Mouse (Mus musculus) MN1 (cell line): ENCODE data around the gene Gm11127.
"Not testable (repeated sequence)": the region's sequence is repeated elsewhere in the genome, so short reads cannot be mapped to it uniquely, and the experiment has no call there.

Experiments
- DNase-seq: peaks from one replicate; pipeline ENCODE4 v3.0.0-alpha.2; 2016; ENCODE audit warnings: low spot score

The Gm11127 gene

GRCm38 (mm10) chr17:36031583-36032331 is 26.4 kb downstream of the Gm11127 start:
- not testable (repeated sequence) for DNase-seq

DNA sequence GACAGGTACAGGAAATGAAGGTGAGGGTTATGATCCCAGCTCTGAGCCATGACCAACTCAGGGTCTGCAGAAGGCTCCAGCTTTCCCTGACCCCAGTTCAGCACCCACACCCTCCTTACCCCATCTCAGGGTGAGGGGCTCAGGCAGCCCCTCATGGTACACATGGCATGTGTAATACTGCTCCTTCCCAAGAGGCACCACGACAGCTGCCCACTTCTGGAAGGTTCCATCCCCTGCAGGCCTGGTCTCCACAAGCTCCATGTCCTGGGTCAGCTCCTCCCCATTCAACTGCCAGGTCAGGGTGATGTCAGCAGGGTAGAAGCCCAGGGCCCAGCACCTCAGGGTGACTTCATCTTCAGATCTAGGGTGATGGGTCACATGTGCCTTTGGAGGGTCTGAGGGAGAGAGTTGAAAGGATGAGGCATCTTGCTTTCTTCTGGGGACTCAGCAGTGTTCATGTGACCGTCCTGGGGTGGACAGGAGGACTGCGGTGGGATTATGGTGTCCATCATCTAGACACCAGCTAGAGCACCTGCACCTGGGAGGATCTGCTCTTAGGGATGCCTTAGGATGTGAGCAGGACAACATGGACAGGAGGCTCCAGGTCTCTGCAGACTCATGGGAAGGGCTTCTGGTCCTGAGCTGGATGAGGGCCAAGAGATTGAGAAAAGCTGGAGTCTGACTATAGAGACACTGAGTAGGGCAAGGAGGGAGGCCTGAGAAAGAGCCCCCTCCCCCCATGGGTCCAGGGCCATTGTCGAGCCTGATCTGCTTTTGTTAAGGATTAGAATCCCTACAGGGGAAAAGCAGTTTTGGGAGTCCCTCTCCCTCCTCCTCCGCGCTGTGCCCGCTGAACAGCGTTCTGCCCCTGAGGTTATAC is 27.2 kb downstream of the Gm11127 start:
- DNase-seq: not testable (repeated sequence)

DNA sequence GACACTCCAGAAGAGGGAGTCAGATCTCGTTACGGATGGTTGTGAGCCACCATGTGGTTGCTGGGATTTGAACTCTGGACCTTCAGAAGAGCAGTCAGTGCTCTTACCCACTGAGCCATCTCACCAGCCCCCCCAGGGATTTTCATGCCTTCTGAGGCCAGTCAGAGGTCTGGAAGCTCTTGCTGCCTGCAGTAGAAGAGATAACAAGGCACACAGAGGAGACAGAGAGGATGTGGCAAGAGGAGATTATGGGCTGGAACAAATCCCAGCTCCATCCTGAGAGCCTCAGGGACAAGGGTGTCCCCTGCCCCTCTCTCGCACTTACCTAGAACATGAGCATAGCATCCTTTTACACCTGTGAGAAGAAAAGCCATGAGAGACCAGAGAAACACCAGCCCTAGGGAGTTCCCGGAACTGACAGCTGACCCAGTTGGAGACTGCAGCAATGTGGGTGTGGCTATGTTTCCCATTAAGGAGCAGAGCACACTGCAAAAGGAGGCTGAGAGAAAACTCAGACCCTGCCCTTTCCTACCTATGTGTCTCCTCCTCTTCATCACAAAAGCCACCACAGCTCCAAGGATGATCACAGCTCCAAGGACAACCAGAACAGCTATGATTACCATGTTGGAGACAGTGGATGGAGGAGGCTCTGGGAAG is 28.0 kb downstream of the Gm11127 start:
- not testable (repeated sequence) for DNase-seq

DNA sequence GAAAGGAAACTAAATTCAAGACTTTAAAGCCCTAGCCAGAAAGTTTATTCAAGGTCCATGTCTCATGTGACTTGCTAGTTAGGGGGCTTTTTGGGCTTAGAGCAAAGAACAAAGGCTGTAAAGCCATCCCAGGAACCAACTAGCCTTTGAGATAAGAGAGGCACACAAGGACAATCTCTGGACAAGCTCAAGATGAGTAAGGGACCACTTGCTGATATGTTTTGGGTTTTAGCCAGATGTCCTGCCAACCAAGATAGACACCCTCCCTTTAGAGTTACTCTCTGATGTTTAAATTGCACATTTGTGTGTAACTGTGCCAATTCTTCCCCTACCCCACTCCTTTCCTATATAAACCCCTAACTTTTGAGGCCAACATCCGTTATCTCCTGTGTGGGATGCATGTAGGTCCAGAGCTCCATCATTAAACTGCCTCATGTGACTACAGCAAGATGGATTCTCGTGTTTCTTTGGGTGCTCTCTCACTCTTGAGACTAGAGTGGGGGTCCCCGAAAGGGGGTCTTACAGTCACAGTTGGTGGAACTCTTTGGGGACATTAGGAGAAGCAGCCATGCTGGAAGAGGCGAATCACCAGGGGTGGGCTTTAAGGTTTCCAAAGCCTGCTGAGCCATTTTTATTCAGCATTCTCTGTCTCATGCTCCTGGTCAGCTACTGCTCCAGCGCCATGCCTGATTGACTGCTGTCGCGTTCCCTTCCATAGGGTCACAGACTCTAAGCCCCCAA is 29.1 kb downstream of the Gm11127 start:
- no peak for DNase-seq

DNA sequence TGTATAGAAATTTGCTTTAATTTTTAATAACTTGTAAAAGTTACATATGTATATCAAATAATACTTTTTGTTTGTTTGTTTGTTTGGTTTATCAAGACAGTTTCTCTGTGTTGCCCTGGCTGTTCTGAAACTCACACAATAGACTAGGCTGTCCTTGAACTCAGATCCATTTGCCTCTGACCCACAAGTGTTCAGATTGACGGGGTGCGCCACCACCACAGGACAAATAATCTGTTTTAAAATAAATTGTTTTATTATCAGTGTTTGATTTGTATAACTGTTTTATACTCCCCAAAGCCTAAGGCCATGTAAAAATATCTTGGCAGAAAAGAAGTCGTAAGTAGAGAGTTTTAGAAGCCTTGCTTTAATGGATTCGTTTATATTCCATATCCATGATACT is 30.5 kb downstream of the Gm11127 start:
- no peak for DNase-seq

- no peak for DNase-seq
These were observed 32.3 kb downstream of the Gm11127 start for GRCm38 (mm10) chr17:36025901-36026300.

DNA sequence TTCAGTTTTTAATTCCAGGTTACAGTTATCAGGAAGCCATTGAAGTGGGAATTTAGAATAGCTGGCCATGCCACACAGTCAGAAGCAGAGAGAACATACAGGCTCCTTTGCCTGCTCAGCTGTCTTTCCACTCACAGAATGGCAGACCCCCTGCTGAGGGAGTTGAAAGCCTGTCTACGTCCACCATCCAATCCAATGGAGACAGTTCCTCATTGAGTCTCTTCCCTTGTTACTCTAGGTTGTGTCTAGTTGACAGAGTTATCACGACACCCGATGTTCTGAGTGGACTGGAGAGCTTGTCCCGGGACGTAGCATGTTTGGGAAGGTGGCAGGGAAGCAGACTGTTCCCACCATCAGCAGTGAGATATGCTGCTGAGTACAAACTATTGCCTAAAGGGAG is 33.0 kb downstream of the Gm11127 start:
- no peak for DNase-seq

- DNase-seq: peak; percentile 49
These were observed 34.2 kb downstream of the Gm11127 start for GRCm38 (mm10) chr17:36023710-36024654.

GRCm38 (mm10) chr17:36022922-36023321 is 35.2 kb downstream of the Gm11127 start:
- DNase-seq: peak; percentile 5

DNA sequence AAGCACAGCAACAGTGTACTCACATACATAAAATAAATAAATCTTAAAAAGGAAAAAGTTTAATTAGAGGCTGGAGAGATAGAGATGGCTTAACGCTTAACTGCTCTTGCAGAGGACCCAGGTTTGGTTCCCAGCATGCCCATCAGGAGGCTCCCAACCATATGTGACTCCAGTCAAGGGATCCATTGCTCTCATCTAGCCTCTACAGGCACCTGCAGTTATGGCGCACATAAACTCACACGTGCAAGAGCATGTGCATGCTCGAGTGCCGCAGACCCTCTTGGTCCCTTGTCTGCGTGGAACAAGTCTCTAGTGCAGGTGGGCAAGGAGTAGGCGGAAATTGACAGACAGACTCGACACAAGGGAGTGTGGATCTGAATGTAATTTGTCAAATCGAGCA is 36.1 kb downstream of the Gm11127 start:
- no peak for DNase-seq

DNA sequence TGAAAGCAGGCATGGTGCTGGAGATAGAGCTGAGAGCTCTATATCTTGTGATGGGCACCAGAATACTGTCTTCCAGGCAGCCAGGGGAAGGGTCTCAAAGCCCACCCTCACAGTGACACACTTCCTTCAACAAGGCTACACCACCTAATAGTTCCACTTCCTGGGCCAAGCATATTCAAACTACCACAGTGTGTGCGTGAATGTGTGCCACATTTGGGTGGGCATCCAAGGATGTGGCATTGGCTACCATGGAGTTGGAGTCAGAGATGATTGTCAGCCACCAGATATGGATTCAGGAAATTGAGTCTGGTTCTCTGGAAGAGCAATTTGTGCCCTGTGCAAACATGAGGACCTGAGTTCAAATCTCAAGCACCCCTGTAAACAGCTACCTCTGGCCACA is 36.9 kb downstream of the Gm11127 start:
- DNase-seq: no peak

GRCm38 (mm10) chr17:36020191-36021073 is 37.7 kb downstream of the Gm11127 start, which contains the start of gene H2-T24:
Gene H2-T24 (minus strand): TSS chr17:36020560.
- no peak for DNase-seq

- no peak for DNase-seq
These were observed 38.7 kb downstream of the Gm11127 start for GRCm38 (mm10) chr17:36019519-36019918.

DNA sequence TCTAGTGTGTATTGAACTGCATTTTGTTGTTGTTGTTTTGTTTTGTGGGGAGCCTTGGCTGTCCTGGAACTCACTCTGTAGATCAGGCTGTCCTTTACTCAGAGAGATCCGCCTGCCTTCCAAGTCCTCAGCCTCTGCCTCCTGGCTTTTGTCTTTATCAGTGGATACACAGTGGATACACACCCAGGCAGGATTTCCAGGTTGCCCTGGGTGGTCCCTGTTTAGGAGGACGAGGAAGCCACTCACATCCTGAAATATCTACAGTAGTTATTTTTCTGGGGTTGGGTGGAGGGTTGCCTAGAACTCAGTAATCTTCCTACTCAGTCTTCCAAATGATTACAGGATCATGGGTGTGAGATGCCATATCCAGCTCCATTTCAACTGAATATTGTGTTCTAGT is 39.2 kb downstream of the Gm11127 start:
- DNase-seq: no peak

DNA sequence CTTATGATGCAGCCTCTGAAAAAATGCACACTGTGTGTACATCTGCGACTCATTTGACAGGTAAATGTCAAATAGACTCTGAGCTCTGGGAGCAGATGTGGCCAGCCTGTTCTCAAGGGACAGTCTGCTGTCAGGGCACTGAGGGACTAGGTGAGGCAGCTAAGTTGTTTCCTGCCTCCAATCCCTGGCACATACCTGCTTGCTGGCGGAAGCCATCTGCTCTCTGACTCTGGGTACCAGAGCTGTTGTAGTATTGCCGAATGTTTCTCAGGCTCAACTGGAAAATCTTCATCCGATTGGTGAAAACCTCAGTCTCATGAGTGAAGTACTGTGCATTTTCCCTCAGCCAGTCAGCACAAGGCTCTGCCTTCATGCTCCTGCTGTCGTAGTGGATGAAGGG is 41.1 kb downstream of the Gm11127 start:
- no peak for DNase-seq

DNA sequence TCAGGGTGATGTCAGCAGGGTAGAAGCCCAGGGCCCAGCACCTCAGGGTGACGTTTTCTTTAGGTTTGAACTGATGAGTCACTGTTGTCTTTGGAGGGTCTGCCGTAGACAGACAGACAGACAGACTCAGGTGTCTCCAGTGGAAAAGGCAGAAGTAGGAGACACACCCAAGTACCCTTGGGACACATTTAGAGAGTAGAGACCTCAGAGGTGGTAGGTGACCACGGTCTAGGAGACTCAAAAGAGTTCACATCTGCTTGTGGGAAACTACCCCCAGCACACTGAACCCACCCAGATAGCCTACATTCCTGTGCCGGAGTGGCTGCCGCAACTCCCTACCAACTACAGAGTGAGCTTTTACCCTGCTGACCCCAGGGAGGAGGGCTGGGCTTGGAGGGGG is 43.2 kb downstream of the Gm11127 start:
- DNase-seq: no peak
